Mouse (Mus musculus) fat pad, adult 2 months (tissue): ENCODE data around the gene Crebrf.

Experiments
- DNase-seq: peaks from one replicate; pipeline ENCODE4 v3.0.0-alpha.2; 2011; ENCODE audit warnings: low read depth, low spot score; ENCODE audit errors: extremely low read depth

Crebrf gene

DNA sequence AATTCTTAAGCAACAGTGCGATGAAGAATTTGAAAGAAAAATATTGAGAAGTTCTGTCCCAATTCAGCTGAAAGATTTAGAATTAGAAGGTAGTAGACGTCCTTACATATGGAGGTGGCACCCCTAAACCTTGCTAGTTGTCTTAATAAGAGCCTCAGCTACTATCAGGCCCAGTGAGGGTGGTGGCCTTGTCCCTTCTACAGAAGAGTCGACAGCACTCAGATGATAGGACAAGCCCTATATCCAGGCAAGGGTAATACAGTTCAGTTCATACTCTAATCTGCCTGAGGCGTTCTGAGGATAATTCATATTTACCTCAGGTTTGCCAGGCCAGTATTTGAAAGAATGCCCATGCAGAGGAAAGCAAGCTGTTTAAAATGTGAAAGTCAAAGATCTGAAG, 62.6 kb downstream of the Crebrf start:
- DNase-seq: no peak

- no peak for DNase-seq
Observed at GRCm38 (mm10) chr17:26778430-26779100, 63.1 kb downstream of the Crebrf start.

GRCm38 (mm10) chr17:26779471-26779870, 64.0 kb downstream of the Crebrf start:
- no peak for DNase-seq

DNA sequence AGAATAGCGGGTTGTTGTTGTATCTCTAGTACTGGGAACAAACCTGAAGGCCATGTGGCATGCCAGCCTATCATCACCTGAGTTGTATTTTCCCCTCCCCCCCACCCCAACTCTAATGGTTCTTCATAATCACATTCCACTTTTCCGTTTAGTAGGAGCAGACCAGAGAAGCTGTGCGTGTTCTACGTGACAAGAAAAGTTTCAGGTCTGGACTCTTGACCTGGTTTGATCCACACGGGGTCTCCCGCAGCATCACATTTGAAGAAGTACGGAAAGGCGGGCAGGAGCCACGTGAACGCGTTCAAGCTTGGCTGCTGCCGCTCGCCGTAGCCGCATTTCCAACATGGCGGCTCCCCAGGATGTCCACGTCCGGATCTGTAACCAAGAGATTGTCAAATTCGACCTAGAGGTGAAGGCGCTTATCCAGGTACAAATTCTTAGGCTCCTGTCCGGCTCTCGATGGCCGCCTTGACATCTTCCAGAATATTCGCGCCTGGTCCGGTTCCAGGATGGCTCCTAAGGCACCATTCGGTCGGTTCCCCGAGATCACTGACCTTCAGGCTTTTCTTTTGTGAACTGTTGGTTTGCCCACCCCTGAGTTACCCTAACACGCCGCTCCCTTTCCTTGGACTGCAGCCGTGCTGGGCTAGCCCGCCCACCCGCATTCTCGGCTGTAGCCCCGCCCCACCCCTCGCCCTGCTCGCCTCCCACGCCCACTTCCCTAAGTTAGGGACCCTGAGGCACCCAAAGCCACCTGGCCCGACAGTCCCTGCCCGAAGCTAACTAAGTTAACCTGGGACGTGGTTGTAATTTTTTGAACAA, 65.5 kb downstream of the Crebrf start, which contains the start of gene Bnip1:
Gene Bnip1 (plus strand): TSS at position 317 of the 822 bp plus-strand sequence.
- DNase-seq: no peak

DNA sequence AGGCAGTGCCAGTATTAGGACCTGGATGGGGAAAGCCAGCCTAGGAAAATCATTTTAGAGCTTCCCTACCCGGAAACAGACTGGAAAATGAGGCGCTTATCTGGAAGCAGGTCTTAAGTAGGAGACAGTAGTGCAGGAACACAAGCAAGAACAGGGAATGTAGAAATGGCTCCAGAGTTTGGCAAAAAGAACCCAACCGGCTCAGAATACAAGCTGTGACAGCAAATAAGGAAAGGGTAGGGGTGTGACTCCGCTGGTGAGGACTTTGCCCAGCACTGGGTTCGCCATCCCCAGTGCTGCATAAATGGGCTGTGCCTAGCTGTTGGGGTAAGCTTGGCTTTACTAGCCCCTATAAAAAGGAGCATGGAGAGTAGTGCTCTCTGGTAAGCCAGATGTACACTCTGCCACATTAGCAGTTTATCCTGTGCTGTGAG, 66.2 kb downstream of the Crebrf start:
- no peak for DNase-seq

DNA sequence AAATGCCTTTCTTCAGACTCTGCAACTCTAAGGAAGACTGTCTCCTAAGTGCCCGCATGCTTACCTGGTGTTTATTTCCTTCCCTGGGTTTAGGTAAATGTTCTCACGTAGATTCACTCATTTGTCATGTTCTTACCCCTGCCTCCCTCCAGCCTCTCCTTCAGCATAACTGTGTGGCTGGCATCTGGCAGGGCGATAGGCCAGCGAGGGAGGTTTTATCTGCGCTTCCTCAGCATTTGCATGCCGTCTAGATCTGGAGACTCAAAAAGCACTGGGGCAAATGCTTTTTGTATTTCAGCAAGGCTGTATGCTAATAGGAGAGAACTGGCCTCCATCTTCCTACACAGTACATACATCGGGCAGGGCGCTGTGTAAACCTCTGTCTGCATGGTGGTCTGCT, 69.1 kb downstream of the Crebrf start:
- no peak for DNase-seq

DNA sequence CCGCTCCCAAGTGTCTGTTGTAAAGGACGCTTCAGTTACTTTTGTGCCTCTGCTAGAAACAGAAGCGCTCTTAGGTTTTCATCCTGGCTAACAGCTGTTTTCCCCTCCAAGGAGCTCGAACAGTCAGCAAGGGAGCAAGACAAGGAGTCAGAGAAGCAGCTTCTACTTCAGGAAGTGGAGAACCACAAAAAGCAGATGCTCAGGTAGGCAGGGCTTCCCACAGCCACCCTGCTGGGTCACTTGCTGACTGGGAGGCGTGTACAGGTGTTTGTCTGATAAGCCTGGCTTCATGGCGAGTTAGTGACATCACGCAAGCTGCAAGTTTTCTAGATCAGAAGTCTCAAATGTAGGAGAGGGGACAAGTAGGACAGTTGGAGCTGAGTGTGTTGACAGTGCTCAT, 71.1 kb downstream of the Crebrf start:
- no peak for DNase-seq

DNA sequence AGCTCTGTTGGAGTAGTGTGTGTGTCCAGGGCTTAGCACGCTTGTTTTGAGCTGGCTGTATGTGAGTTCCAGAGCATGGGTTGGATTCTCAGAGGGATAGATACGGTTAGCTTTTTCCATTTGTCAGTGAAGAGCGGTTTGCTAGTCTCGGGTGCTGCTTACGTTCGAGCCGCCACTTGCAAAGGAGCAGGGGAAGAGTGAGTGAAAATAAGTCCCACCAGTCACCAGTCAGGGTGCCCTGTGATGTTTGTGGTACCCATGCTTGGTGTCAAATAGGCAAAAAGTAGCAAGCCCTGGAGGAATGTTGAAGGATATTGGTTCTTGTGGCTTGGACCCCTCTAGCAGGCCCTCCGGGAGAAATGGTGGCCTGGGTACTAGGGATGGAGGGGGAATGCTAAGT, 73.5 kb downstream of the Crebrf start:
- no peak for DNase-seq

DNA sequence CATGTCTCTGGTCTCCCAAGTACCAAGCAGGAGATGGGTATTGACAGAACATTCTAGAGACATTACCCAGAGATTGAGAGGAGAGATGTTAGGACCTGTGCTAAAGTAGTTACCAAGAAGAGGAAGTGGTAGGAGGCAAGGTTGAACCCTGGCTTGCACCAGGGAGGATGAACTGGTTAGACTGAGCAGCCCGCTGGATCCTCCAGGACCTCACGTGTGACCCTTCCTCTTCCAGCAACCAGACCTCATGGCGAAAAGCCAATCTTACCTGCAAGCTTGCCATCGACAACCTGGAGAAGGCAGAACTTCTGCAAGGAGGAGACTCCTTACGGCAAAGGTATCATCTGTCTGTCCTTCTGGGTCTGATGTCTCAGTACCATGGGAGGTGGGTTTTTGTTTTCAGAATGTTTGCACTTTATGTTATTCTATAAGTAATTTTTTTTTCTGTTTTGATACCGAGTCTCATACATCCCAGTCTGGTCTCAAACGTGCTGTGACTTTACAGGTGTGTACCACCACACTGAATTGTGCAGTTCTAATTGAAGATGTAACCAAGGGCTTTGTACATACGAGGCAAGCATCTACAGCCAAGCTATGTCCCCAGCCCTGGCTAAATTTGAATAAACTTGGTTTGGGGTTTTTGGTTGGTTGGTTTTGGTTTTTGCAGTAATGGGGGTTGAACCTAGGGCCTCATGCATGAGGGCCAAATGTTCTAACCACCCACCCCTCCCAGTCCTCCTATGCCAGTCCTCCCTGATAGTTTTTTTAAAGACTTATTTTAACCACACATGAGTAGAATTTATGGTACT, 74.2 kb downstream of the Crebrf start:
- DNase-seq: no peak

- DNase-seq: no peak
Observed at GRCm38 (mm10) chr17:26790269-26791214, 75.1 kb downstream of the Crebrf start.

DNA sequence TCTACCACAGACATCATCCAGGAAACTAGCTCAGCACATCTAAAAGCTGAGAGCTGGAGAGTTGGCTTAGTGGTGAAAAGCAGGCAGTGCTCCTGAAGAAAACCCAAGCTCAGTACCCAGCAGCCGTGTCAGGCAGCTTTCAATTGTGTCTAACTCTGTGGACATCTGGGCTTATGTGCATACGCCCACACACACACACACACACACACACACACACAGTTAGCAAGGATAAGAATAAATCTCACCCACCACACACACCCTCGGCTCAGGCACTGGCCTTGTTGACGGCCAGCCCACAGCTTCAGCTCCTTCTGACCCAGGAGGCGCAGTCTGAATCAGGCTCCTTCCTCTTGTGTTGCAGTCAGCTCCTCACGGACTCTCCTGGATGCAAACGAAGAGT, 76.1 kb downstream of the Crebrf start:
- no peak for DNase-seq

DNA sequence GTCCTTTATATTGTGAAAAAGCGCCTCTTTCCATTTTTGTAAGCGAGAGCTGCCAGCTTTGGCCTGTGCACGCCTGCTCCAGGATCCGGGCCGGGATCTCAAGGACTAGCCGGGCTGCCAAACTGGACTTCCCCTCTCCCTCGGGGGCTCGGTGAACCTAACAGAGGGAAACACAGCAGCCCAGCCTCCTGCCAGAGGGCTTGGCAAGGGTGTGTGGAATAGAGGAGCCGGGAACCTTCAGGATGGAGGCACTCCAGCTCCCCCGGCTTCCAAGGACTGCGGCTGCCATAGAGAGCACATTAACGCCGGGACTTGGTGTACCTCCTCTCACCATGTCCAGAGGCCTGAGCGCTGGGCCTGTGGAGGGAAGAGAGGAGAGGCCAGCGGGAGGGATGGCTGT, 76.6 kb downstream of the Crebrf start:
- no peak for DNase-seq

DNA sequence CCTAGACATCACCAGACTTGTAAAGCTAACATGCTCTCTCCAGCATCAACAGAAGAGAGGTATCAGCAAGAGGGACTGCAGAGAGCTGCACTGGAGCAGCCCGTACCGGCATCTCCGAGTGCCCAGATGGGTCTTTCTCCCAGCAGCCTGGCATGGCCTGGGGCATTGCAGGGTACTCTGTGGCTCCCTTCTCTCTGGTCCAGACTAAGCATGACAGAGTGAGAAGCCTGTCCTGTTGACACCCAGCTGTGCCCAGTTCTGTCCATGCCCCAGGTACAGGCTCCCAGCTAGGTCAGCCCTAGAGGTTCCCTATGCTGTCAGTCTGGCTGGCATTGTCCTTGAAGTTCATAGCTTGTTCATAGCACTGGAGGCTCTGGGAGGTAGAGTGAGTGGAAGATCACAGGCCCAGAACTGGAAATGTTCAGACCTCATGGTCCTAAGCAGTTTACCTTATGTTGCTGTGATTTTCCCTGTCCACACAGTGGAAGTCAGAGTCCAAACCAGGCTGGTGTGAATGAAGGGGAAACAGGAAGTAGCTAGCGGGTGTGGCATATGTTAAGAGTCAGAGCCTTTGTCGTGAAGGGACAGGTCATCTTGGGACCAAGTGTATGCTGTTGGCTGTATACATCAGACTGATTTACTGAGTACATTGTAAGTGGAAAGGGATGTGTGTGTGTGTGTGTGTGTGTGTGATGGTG, 77.8 kb downstream of the Crebrf start:
- no peak for DNase-seq

DNA sequence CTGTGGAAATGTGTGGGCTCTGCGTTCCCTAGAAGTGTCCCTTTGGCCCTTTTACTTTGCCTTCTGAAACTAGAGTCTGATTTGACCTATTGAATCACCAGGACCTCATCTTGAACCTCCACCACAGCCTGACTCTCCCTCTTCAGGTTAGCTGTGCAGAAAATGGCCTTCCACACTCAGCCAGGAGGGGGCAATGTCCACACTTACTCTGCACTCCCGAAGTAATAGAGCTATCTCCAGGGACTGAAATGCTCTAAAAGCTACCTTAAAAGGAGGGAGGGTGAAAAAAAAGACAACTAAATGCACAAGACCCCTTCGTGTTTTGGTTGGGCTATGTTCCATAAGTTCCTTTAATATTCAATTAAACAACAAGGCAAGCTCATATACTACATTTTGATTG, 79.3 kb downstream of the Crebrf start:
- DNase-seq: no peak

DNA sequence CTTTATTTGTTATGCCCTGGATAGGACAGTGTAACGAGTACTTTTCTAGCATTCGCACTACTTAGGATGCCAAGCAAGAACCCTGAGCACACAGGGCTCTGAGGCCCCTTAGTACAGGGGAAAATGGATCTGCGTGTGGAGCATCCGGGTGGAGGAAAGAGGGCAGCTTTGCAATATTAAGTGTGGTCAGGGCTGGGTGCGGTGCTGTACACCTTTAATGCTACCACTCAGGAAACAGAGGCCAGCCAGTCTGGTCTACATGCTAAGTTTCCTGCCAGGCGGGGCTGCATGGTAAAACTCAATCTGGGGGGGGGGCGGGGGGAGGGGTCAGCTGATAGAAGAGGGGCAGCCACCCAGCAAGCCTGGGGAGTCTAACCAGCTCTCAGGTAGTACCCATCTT, 79.9 kb downstream of the Crebrf start:
- no peak for DNase-seq

- no peak for DNase-seq
Observed at GRCm38 (mm10) chr17:26797379-26798128, 82.1 kb downstream of the Crebrf start.

DNA sequence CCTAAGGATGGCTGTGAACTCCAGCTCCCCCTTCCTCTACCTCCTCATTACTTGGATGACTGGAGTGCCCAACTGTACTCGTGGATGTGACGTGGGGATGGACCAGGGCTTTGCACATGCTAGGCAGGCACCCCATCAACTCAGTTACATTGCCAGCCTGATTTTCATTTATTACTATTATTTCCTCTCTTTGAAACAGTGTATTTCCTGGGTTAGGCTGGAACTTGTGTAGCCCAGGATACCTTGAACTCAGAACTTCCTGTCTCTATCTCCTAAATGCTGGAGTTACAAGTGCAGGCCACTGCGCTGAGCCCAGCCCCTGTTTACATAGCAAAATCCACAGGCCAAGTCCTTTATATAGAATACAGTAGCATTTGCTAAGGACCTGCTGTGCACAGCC, 87.4 kb downstream of the Crebrf start:
- DNase-seq: no peak

- DNase-seq: no peak
Observed at GRCm38 (mm10) chr17:26812607-26813006, 97.2 kb downstream of the Crebrf start.

GRCm38 (mm10) chr17:26813497-26813896, 98.0 kb downstream of the Crebrf start:
- DNase-seq: no peak
